Mouse (Mus musculus) G1E (cell line): ENCODE data around the gene Elmo3.

Experiments
- CTCF ChIP-seq: IDR thresholded peaks from 2 replicates; pipeline ENCODE4 v1.5.1; 2012; ENCODE audit warnings: low read depth, low read length, inconsistent platforms, mixed read lengths
- GATA2 ChIP-seq: IDR thresholded peaks from 2 replicates; pipeline ENCODE4 v1.6.1; 2012; ENCODE audit warnings: low read depth, low read length, inconsistent platforms, borderline replicate concordance

GRCm38 (mm10) chr8:105288231-105288630 lies 17.2 kb upstream of the Elmo3 start:
- TF ChIP-seq CTCF (no peak), GATA2 (no peak)
